Mouse (Mus musculus) midbrain, embryonic 16.5 days (tissue): Measurements from ENCODE around the gene Abcc12. TPM values are rescaled to one million over a fixed set of nuclear protein-coding genes. Genes with fewer than 3 reads are reported as not detected.

Experiments used
- ATAC-seq: fragments of 200-750 bp; cut with Nextera tagmentation; 2 replicates; pipeline ENCODE4 v1.8.0; 2017; ENCODE audit warnings: moderate TSS enrichment
- H3K27ac ChIP-seq: fragments of 300-500 bp; sonication (generic); 2 replicates; pipeline ENCODE4 v1.5.1; 2014; ENCODE audit warnings: mild to moderate bottlenecking, low read length, mixed read lengths
- H3K27me3 ChIP-seq: fragments of 300-500 bp; sonication (generic); 2 replicates; pipeline ENCODE4 v1.6.1; 2014; ENCODE audit warnings: low read depth, low read length, mixed read lengths; ENCODE audit not compliant: control insufficient read depth, insufficient read depth
- H3K36me3 ChIP-seq: fragments of 300-500 bp; sonication (generic); 2 replicates; pipeline ENCODE4 v1.6.1; 2014; ENCODE audit warnings: mild to moderate bottlenecking, low read length, moderate library complexity, mixed read lengths; ENCODE audit not compliant: control insufficient read depth, insufficient read depth
- H3K4me1 ChIP-seq: fragments of 300-500 bp; sonication (generic); 2 replicates; pipeline ENCODE4 v1.6.1; 2014; ENCODE audit warnings: mild to moderate bottlenecking, low read length, mixed read lengths; ENCODE audit not compliant: control insufficient read depth, insufficient read depth
- H3K4me2 ChIP-seq: fragments of 300-500 bp; sonication (generic); 2 replicates; pipeline ENCODE4 v1.6.1; 2014; ENCODE audit warnings: mild to moderate bottlenecking, low read length, mixed read lengths
- H3K4me3 ChIP-seq: fragments of 300-500 bp; sonication (generic); 2 replicates; pipeline ENCODE4 v1.5.1; 2014; ENCODE audit warnings: low read depth, mild to moderate bottlenecking, low read length, moderate library complexity, mixed read lengths
- H3K9ac ChIP-seq: fragments of 300-500 bp; sonication (generic); 2 replicates; pipeline ENCODE4 v1.6.1; 2014; ENCODE audit warnings: low read depth, low read length, mixed read lengths
- H3K9me3 ChIP-seq: fragments of 300-500 bp; sonication (generic); replicated peaks from 2 replicates; pipeline ENCODE4 v1.6.1; 2014; ENCODE audit warnings: mild to moderate bottlenecking, low read length, mixed read lengths; ENCODE audit not compliant: control insufficient read depth, poor library complexity, severe bottlenecking
- WGBS: fragments of 180-500 bp; shearing (Covaris S2); extraction: QIAGEN DNeasy Blood & Tissue Kit; methylation state at CpG from one replicate; pipeline ENCODE4 v1.1.7; 2014; 5-methylcytosine and 5-hydroxymethylcytosine counted together
- polyA plus RNA-seq: library from polyadenylated mRNA; unstranded; fragments of >200 nt; fragmentation: Nextera tagmentation; extraction: Ambion mirVana; gene quantifications from 2 replicates; pipeline ENCODE4 v1.2.1, GENCODE M21; 2015

Abcc12 gene
- polyA plus RNA-seq, 1 experiment from 2014 or later = 0.33 TPM

GRCm38 (mm10) chr8:86473121-86473520 lies 107.4 kb downstream of the Abcc12 start:
- 24% methylated on average over 6 of the region's 6 CpGs for WGBS
- peak; percentile 31; the same call in 1 of the 2 replicates for ATAC-seq

GRCm38 (mm10) chr8:86470717-86471116 lies 109.8 kb downstream of the Abcc12 start:
- no peak for ATAC-seq
- H3K36me3 ChIP-seq = no peaks in the 10 kb centered on the region
- H3K27ac ChIP-seq = no peak overlapping the region
- H3K4me1 ChIP-seq = peaks cover 9% of the 10 kb centered on the region
- no peak overlapping the region for H3K9ac ChIP-seq
- WGBS = 91% methylated on average over 2 of the region's 2 CpGs
- H3K27me3 ChIP-seq = no peaks in the 10 kb centered on the region
- no peak overlapping the region for H3K4me2 ChIP-seq
- no peak overlapping the region for H3K4me3 ChIP-seq
- no peaks in the 10 kb centered on the region for H3K9me3 ChIP-seq

More at GRCm38 (mm10) chr8:86473121-86473520, 107.4 kb downstream of the Abcc12 start:
- H3K4me1 ChIP-seq = peaks cover 9% of the 10 kb centered on the region
- no peak overlapping the region for H3K9ac ChIP-seq
- H3K36me3 ChIP-seq = no peaks in the 10 kb centered on the region
- no peak overlapping the region; the same call in 1 of the 2 replicates for H3K4me2 ChIP-seq
- no peaks in the 10 kb centered on the region for H3K27me3 ChIP-seq
- no peak overlapping the region for H3K4me3 ChIP-seq
- H3K9me3 ChIP-seq = no peaks in the 10 kb centered on the region
- H3K27ac ChIP-seq = peak overlapping the region; percentile 47

GRCm38 (mm10) chr8:86463215-86463614 lies 117.3 kb downstream of the Abcc12 start:
- Histone ChIP-seq H3K9ac (no peak overlapping the region), H3K27me3 (no peaks in the 10 kb centered on the region), H3K4me1 (no peaks in the 10 kb centered on the region), H3K9me3 (no peaks in the 10 kb centered on the region), H3K36me3 (no peaks in the 10 kb centered on the region), H3K27ac (no peak overlapping the region), H3K4me3 (no peak overlapping the region), H3K4me2 (no peak overlapping the region)
- WGBS = 90% methylated on average over 2 of the region's 2 CpGs
- ATAC-seq = no peak

GRCm38 (mm10) chr8:86460372-86460771 lies 120.1 kb downstream of the Abcc12 start:
- Histone ChIP-seq H3K4me3 (no peak overlapping the region), H3K36me3 (no peaks in the 10 kb centered on the region), H3K4me2 (no peak overlapping the region), H3K27ac (no peak overlapping the region), H3K27me3 (no peaks in the 10 kb centered on the region), H3K9me3 (no peaks in the 10 kb centered on the region), H3K4me1 (no peaks in the 10 kb centered on the region), H3K9ac (no peak overlapping the region)
- ATAC-seq = no peak
- 71% methylated on average over 5 of the region's 5 CpGs for whole genome bisulfite sequencing

GRCm38 (mm10) chr8:86453697-86454480 lies 126.6 kb downstream of the Abcc12 start:
- ATAC-seq = no peak
- Histone ChIP-seq H3K9ac (no peak overlapping the region), H3K36me3 (no peaks in the 10 kb centered on the region), H3K9me3 (no peaks in the 10 kb centered on the region), H3K4me2 (no peak overlapping the region), H3K27me3 (no peaks in the 10 kb centered on the region), H3K27ac (peak overlapping the region; percentile 60), H3K4me3 (no peak overlapping the region), H3K4me1 (peaks cover 7% of the 10 kb centered on the region)
- WGBS = 80% methylated on average over 11 of the region's 11 CpGs

- H3K9me3 ChIP-seq = no peaks in the 10 kb centered on the region
- 93% methylated on average over 4 of the region's 4 CpGs for WGBS
- H3K27me3 ChIP-seq = no peaks in the 10 kb centered on the region
- H3K9ac ChIP-seq = no peak overlapping the region
- no peak overlapping the region for H3K4me3 ChIP-seq
- H3K4me1 ChIP-seq = peaks cover 12% of the 10 kb centered on the region
- H3K27ac ChIP-seq = no peak overlapping the region
- ATAC-seq = no peak
- no peaks in the 10 kb centered on the region for H3K36me3 ChIP-seq
- no peak overlapping the region for H3K4me2 ChIP-seq
These were observed 130.5 kb downstream of the Abcc12 start for GRCm38 (mm10) chr8:86449870-86450515.

GRCm38 (mm10) chr8:86445516-86445915 lies 135.0 kb downstream of the Abcc12 start:
- H3K4me1 ChIP-seq = peaks cover 5% of the 10 kb centered on the region
- no peaks in the 10 kb centered on the region for H3K27me3 ChIP-seq
- no peak overlapping the region for H3K4me3 ChIP-seq
- no peaks in the 10 kb centered on the region for H3K9me3 ChIP-seq
- no peaks in the 10 kb centered on the region for H3K36me3 ChIP-seq
- no peak overlapping the region for H3K9ac ChIP-seq
- ATAC-seq = no peak
- whole genome bisulfite sequencing = 89% methylated on average over 4 of the region's 4 CpGs
- H3K27ac ChIP-seq = no peak overlapping the region
- no peak overlapping the region for H3K4me2 ChIP-seq

- Histone ChIP-seq H3K4me1 (peaks cover 13% of the 10 kb centered on the region), H3K4me3 (no peak overlapping the region), H3K36me3 (no peaks in the 10 kb centered on the region), H3K27me3 (no peaks in the 10 kb centered on the region), H3K4me2 (no peak overlapping the region), H3K9ac (no peak overlapping the region), H3K27ac (no peak overlapping the region), H3K9me3 (no peaks in the 10 kb centered on the region)
- ATAC-seq = no peak
- 86% methylated on average over 2 of the region's 2 CpGs for WGBS
These were observed 136.7 kb downstream of the Abcc12 start for GRCm38 (mm10) chr8:86443744-86444143.

GRCm38 (mm10) chr8:86438983-86439299 lies 141.5 kb downstream of the Abcc12 start:
- Histone ChIP-seq H3K27me3 (no peaks in the 10 kb centered on the region), H3K36me3 (no peaks in the 10 kb centered on the region), H3K4me1 (peaks cover 25% of the 10 kb centered on the region), H3K9ac (no peak overlapping the region), H3K27ac (peak overlapping the region; percentile 87), H3K4me3 (no peak overlapping the region), H3K4me2 (peak overlapping the region; percentile 25; the same call in 1 of the 2 replicates), H3K9me3 (no peaks in the 10 kb centered on the region)
- ATAC-seq = peak; percentile 72
- 13% methylated on average over 3 of the region's 3 CpGs for WGBS
